Mouse (Mus musculus): Measurements from ENCODE around the gene Wwox.

Gene Wwox

DNA sequence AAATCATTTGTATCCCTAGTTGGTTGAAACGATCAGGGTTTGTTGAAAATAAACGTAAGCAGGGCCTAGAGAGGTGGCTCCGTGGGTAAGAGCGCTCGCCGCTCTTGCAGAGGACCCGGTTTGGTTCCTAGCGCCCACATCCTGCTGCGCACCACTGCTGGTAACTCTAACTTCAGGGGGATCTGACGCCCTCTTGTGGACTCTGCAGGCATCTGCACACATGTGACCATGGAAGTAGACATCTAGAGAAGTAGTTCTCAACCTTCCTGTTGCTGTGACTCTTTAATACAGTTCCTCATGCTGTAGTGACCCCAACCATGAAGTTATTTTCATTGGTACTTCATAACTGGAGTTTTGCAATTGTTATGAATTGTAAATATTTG lies 29.7 kb downstream of the Wwox start:
- DNase-seq: no peak

DNA sequence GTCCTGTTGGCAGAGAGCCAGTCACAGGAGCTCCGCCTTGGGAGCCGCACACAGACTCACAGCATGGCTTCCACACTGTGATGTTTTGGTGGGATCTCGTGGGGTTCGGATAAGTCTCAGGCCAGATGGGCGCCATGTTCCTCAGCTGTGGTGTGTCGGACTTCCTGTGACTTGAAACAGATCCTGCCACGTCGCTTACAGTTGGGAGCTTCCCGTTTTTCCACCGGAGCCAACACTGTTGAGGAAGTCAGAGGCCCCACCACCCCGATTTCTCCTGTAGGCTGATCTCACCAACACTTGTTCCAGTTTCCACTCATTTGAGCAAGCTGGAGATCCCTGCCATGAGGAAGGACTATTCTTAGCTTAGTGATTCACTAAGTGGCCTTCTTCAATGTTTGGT lies 34.1 kb downstream of the Wwox start:
- no peak for DNase-seq

DNA sequence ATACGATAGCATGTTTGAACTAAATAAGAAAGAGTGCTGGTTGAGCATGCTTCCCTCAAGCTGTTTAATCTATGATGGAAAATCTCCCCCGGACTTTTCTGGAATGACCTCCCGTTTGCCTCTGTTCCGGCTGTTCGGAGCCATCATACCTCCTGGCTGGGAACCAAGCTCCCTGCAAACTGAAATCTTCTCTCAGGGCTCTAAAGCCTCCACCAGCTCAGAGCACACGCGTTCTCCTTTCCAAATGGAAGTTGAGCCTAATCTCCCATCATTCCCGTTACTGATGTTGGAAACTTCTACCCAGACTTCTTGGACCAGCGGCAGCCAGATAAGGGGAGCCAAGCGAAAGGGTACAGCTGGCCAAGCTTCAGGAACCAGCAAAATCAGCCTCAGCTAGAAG lies 37.5 kb downstream of the Wwox start:
- no peak for DNase-seq

GRCm38 (mm10) chr8:114477790-114478189 lies 38.3 kb downstream of the Wwox start:
- no peak for DNase-seq

GRCm38 (mm10) chr8:114479749-114480148 lies 40.3 kb downstream of the Wwox start:
- no peak for DNase-seq

DNA sequence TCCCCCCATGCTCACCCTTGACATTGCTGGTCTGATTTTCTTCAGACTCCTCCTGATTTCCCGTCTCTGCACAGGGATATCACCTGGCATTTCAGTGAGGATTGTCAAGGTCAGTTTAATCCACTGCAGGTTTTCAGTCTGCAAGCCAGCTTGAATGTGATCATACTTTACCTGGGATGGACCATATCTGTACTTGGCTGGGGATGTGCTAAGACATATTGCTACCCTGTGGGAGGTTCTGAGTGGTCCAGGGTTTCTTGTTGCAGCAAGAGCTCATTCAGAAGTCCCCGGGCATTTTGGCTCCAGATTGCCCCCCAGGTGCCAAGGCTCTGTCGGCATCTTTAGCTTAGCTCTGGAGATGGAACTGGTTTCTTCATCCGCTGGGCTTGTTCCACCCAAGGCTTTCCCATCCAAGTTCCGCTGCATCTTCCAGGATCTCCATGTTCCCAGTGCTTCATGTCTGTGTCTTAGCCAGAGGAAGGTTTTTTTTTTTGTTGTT lies 52.3 kb downstream of the Wwox start:
- DNase-seq: no peak

GRCm38 (mm10) chr8:114499448-114500144 lies 60.1 kb downstream of the Wwox start:
- DNase-seq: no peak

DNA sequence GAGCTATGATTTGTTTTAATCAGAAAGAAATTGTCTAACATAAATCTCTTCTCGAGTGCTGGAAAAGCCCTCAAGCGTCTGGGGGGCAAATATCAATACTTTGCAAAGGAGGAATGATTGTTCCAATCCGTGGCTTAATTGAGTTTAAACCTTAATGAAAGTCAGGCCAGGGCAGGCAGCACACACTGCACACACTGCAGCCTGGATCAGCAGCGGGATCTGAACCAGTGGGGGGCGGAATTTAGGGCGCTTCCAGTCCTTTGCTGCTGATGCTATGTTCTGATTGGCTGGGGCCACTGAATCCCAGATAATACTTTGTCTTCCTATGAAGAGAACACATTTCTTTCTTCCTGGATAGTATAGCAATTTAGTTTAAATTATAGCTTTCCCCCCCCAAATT lies 62.5 kb downstream of the Wwox start:
- DNase-seq: no peak

DNA sequence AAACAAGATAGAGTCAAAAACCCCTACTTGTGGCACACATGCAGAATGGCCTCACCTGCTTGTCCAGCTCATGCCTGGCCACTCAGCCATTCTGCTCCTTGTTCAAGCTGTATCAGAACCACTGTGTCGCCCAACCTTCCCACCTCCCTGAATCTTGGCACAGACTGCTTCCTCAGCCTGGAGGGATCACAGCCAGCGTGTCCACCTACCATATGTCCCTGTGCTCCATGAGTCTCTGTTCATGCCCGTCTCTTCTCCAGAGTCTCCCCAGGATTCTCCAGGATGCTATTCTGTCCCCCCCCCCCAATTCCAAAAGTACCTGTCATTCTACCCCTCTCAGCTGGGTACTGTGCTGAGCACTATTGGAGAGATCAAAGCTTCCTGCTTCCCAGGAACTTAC lies 63.7 kb downstream of the Wwox start:
- DNase-seq: no peak

DNA sequence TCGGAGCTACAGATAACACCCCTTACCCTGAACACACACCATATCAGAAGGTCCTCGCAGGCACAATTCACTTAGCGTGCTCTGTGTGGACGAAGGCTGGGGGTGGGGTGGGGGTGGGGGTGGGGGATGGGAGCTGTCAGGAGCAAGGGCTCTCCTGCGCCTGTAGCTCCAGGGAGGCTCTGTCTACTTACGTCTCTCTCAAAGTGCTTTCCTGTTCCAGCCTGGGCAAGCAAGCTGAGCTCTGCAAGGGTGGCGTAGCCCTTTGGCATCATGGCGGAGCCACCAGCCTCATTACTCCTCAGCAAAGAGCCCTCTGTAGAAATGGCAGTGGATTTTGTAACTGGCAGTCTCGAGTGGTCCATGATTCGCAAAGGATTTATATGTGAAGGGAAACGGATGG lies 65.4 kb downstream of the Wwox start:
- no peak for DNase-seq

GRCm38 (mm10) chr8:114505351-114506347 lies 66.2 kb downstream of the Wwox start:
- no peak for DNase-seq

- no peak for DNase-seq
These were observed 67.9 kb downstream of the Wwox start for GRCm38 (mm10) chr8:114507404-114507803.

GRCm38 (mm10) chr8:114510226-114510625 lies 70.8 kb downstream of the Wwox start:
- no peak for DNase-seq

- DNase-seq: no peak
These were observed 72.8 kb downstream of the Wwox start for GRCm38 (mm10) chr8:114512075-114512935.

- no peak for DNase-seq
These were observed 75.2 kb downstream of the Wwox start for GRCm38 (mm10) chr8:114514692-114515091.

DNA sequence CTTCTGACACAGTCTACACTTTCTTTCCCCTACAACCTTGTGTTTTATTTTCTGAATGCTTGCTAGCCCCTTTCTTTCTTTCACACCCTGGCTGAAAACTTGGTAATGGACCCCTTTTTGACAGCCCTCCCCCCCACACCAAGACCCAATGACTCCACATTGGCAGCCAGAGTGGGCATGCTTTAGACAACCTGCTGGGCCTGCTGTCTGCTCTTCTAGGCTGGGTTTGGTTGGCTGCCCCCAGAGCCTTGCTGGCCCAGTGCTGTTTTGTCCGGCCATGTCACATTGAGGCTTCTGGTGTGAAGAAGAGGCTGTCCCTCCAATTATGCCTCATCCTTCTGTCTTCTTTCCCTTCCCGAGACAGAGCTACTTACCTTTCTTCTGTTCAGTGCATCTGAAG lies 83.6 kb downstream of the Wwox start:
- DNase-seq: no peak

- DNase-seq: no peak
These were observed 87.3 kb downstream of the Wwox start for GRCm38 (mm10) chr8:114526626-114527267.

GRCm38 (mm10) chr8:114527648-114528221 lies 88.3 kb downstream of the Wwox start:
- no peak for DNase-seq

DNA sequence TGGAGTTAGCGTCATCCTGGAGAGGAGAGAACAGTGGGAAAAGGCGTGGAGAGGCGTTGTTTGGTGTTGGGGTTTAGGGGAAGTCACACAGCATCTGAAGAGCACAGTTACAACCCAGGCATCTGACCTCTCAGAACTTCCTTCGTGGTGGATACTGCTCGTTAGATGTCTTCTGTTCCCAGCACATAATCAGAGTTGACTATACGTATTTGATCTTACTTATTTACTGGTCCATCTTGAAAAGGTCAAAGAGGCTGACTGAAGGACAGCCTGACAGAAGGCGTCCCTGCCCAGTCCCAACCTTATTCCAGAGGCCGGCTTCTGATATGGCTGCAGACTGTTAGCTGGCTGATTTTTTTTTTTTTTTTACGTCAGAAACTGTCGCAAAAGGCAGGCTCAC lies 90.1 kb downstream of the Wwox start:
- no peak for DNase-seq

GRCm38 (mm10) chr8:114536201-114536600 lies 96.7 kb downstream of the Wwox start:
- DNase-seq: no peak

DNA sequence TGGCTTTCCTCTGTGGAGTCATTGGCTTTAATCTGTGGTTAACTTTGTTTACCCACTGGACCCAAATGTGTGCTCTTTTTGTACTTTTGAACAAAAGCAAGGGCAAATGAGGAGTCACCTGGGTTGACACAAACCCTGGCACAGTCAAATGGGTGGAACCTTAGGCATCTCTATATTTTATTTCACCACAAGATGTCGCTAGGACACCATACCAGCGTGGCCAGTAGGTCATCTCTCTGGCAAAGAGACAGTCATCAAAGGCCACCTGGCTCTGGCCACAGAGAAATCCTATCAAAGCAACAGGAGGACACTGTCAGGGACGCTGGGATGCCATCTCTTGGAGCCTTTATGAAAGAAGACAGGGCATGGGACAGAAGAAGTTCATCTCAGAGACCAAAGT lies 101.7 kb downstream of the Wwox start:
- DNase-seq: peak; percentile 33

DNA sequence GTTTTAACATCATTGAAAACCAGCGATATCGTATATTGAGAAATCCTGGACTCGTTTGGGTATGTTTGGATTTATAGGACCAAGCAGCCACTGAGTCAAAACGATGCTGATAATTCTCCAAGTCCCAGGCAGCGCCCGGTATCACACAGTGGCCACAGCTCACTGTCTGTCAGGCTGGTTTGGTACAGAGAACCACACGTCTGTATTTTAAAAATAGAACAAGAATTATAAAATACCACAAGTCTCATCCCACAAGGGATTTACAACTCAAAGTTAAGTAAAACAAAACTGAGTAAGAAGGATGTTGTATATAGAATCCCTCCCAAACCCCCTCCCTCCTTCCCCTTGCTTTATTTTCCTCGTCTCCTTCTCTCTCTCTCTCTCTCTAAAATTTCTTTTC lies 108.9 kb downstream of the Wwox start:
- no peak for DNase-seq

Measured in thymus, postnatal 14 days (tissue).